Mouse (Mus musculus) forebrain, embryonic 13.5 days (tissue): ENCODE measurements around the gene Slc2a6. TPM values are rescaled to one million over a fixed set of nuclear protein-coding genes. Genes with fewer than 3 reads are reported as not detected.

ENCODE experiments used
- ATAC-seq: fragments of 200-750 bp; cut with Nextera tagmentation; 2 replicates; pipeline ENCODE4 v1.8.0; 2017
- H3K27ac ChIP-seq: fragments of 300-500 bp; sonication (generic); 2 replicates; pipeline ENCODE4 v1.5.1; 2015; ENCODE audit warnings: inconsistent platforms, mild to moderate bottlenecking, moderate library complexity
- H3K27me3 ChIP-seq: fragments of 300-500 bp; sonication (generic); 2 replicates; pipeline ENCODE4 v1.6.1; 2015; ENCODE audit warnings: mild to moderate bottlenecking, inconsistent platforms
- H3K36me3 ChIP-seq: fragments of 300-500 bp; sonication (generic); 2 replicates; pipeline ENCODE4 v1.6.1; 2015; ENCODE audit warnings: mild to moderate bottlenecking, inconsistent platforms; ENCODE audit not compliant: poor library complexity, severe bottlenecking
- H3K4me1 ChIP-seq: fragments of 300-500 bp; sonication (generic); 2 replicates; pipeline ENCODE4 v1.6.1; 2015; ENCODE audit warnings: inconsistent platforms
- H3K4me2 ChIP-seq: fragments of 300-500 bp; sonication (generic); 2 replicates; pipeline ENCODE4 v1.6.1; 2015; ENCODE audit warnings: inconsistent platforms, mild to moderate bottlenecking, moderate library complexity
- H3K4me3 ChIP-seq: fragments of 300-500 bp; sonication (generic); 2 replicates; pipeline ENCODE4 v1.5.1; 2015; ENCODE audit warnings: mild to moderate bottlenecking, inconsistent platforms
- H3K9ac ChIP-seq: fragments of 300-500 bp; sonication (generic); 2 replicates; pipeline ENCODE4 v1.6.1; 2015; ENCODE audit warnings: mild to moderate bottlenecking, inconsistent platforms
- H3K9me3 ChIP-seq: fragments of 300-500 bp; sonication (generic); replicated peaks from 2 replicates; pipeline ENCODE4 v1.6.1; 2016; ENCODE audit warnings: inconsistent platforms
- WGBS: fragments of 180-500 bp; shearing (Covaris S2); methylation state at CpG from one replicate; pipeline ENCODE4 v1.1.7; 2015; 5-methylcytosine and 5-hydroxymethylcytosine counted together
- polyA plus RNA-seq: library from polyadenylated mRNA; unstranded; fragments of >200 nt; fragmentation: Nextera tagmentation; extraction: Ambion mirVana; gene quantifications from 2 replicates; pipeline ENCODE4 v1.2.1, GENCODE M21; 2015

The Slc2a6 gene
- polyA plus RNA-seq, 1 experiment from 2014 or later: 2.0 TPM

DNA sequence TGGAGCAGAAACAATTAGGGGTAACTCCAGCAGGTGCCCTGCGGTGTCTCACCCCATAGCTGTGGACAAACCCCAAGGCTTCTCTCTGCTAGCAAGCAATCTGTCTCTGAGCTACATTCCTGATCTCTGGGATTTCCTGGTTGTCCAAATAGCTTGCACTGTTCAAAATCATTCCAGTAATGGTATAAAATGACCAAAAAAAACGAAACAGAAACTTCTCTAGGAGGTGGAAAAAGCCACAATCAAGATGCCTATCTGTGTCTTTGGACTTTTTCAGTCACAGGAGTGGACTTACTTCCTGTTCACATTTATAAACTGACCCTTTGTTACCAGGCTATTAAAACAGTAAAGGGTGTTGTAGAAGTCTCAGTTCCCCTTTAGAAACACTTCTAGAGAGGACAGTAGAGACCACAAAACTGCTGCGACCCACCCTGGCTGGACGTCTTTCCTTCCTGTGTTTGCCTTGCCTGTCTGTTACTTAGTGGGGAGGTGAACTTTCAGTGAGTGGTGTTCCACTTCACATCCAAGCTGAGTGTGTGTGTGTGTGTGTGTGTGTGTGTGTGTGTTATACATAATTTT, 728 bp upstream of the Slc2a6 start:
- ATAC-seq: peak; percentile 5; the same call in 1 of the 2 replicates
- peaks cover 16% of the 10 kb centered on the region for H3K4me1 ChIP-seq
- H3K27me3 ChIP-seq: peaks cover 22% of the 10 kb centered on the region
- H3K27ac ChIP-seq: no peak overlapping the region
- no peak overlapping the region for H3K9ac ChIP-seq
- WGBS: 79% methylated on average over 4 of the region's 4 CpGs
- H3K4me2 ChIP-seq: peak overlapping the region; percentile 67
- peak overlapping the region; percentile 37; the same call in 1 of the 2 replicates for H3K4me3 ChIP-seq
- no peaks in the 10 kb centered on the region for H3K9me3 ChIP-seq
- H3K36me3 ChIP-seq: no peaks in the 10 kb centered on the region

DNA sequence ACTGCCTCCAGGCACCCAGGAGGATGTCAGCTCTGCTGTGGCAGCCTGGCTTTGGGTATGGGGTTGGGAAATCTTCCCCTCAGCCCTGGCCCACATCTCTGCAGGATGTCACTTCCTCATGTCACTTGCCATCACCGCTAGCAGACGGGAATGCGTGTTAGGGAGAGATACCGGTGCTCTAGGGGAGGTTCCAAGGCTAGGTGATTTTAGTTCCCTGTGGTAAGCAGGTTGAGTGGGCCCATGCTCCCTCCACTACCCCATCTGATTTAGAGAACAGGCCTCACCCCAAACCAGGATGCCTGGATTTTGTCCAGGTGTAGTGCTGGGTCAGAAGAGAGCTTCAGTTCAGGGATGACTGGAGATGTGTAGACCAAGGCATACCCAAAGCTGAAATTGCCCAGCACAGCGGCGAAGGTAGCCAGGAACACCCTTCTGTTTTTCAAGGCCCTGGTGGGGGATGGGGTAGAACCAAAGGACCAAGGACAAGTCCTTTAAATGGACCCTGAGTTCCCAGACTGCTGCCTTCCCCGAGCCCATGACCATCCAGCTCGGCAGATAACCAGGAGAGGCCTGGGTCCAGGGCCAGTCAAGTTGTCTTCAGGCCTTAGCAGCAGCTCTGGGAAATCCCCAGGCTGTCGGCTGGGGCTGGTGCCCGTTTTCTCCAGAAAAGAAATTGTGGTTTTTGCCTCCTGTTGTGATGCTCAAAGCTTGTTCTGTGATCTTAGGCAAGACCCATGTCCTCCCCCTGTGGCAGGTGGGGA, 761 bp downstream of the Slc2a6 start:
- H3K4me3 ChIP-seq: peak overlapping the region; percentile 37
- peaks cover 16% of the 10 kb centered on the region for H3K4me1 ChIP-seq
- H3K9ac ChIP-seq: peak overlapping the region; percentile 55
- ATAC-seq: no peak
- WGBS: 69% methylated on average over 10 of the region's 10 CpGs
- H3K4me2 ChIP-seq: peak overlapping the region; percentile 67
- H3K27me3 ChIP-seq: peaks cover 22% of the 10 kb centered on the region
- no peak overlapping the region for H3K27ac ChIP-seq
- 0 out of 2 replicates have a peak, but pooled peaks cover under 1% of the 10 kb centered on the region for H3K36me3 ChIP-seq
- H3K9me3 ChIP-seq: no peaks in the 10 kb centered on the region

DNA sequence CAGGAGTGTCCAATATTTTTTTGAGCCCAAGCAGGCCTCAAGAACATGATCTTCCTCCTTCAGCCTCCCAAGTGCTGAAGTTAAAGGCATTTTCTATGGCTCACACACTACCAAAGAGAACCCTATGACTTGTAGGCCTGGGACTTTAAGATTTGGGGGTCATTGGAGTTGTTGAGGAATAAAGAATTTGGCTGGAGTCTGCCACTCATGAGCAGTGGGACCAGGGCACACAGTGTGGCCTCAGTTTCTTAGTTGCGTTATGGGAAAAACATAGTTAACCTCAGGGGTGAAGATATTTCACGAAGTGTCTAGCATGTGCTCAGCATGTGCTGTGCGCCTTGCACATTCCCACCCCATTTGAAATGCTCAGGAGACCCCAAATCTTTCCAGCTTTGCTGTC, 1.5 kb downstream of the Slc2a6 start:
- H3K4me1 ChIP-seq: peaks cover 16% of the 10 kb centered on the region
- H3K36me3 ChIP-seq: 0 out of 2 replicates have a peak, but pooled peaks cover 8% of the 10 kb centered on the region
- no peak overlapping the region for H3K27ac ChIP-seq
- H3K9me3 ChIP-seq: no peaks in the 10 kb centered on the region
- H3K27me3 ChIP-seq: peaks cover 22% of the 10 kb centered on the region
- 98% methylated on average over 3 of the region's 3 CpGs for WGBS
- no peak overlapping the region for H3K9ac ChIP-seq
- no peak for ATAC-seq
- H3K4me2 ChIP-seq: no peak overlapping the region
- H3K4me3 ChIP-seq: no peak overlapping the region

DNA sequence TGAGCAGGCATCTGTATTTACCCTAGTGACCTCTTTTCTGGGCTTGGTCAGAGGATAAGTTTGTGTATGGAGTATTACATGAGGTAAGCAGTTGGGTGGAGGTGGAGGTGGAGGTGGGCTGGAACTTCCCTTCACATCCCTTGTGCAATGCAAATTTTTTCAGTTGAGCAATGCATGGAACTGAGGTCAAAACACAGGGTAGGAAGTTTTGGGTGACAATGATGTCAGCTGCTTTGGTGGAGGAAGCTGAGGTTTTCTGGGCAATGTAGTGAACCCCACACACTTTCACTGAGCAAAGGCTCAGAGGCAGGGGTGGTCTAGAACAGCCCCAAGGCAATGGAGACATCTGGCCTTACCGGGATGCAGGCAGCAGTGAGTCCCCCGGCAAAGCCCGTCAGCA, 2.3 kb downstream of the Slc2a6 start:
- ATAC-seq: no peak
- H3K9ac ChIP-seq: no peak overlapping the region
- peaks cover 20% of the 10 kb centered on the region for H3K27me3 ChIP-seq
- 89% methylated on average over 3 of the region's 3 CpGs for WGBS
- no peak overlapping the region for H3K4me2 ChIP-seq
- H3K27ac ChIP-seq: no peak overlapping the region
- no peaks in the 10 kb centered on the region for H3K9me3 ChIP-seq
- 0 out of 2 replicates have a peak, but pooled peaks cover 9% of the 10 kb centered on the region for H3K36me3 ChIP-seq
- H3K4me3 ChIP-seq: no peak overlapping the region
- peaks cover 16% of the 10 kb centered on the region for H3K4me1 ChIP-seq

DNA sequence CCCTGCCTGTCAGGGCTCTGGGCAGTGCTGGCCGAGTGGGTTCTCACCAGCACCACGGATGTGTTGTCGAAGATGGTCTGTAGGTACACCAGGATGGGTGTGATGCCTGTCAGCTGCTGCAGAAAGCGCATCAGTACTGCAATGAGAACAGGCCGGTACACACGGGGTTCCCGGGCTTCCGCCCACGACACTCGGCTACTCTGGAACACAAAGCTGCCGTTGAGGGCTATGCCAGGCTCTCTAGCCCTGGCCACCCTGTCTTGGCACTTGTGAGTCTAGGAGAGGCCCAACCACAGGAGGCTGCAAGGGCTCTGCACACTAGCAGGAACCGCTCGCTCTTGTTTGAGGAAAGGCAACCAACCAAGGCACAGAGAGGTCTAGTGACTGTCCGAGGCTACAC, 3.7 kb downstream of the Slc2a6 start:
- Histone ChIP-seq H3K4me2 (no peak overlapping the region), H3K36me3 (peaks cover 20% of the 10 kb centered on the region), H3K27me3 (peaks cover 10% of the 10 kb centered on the region), H3K9me3 (no peaks in the 10 kb centered on the region), H3K4me1 (peaks cover 16% of the 10 kb centered on the region), H3K4me3 (no peak overlapping the region), H3K9ac (no peak overlapping the region), H3K27ac (no peak overlapping the region)
- no peak for ATAC-seq
- WGBS: 88% methylated on average over 14 of the region's 14 CpGs

DNA sequence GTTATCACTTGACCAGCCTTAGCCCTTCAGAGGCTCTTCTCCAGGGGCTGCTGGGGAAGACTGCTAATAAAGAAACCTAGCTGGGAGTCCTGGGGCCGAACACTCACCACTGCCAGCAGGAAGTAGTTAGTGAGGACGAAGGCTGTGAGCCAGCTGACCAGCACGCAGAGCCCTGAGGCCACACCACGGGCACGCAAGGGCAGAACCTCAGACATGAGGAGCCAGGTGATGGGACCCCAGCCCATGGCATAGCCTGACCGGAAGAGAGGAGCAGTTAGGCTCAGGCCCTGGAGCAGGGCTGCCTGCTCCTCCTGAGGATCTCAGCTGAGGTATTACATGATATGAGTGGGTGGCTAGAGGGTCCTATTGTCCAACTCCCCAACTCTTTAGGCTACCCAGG, 5.2 kb downstream of the Slc2a6 start:
- Histone ChIP-seq H3K27me3 (peaks cover 5% of the 10 kb centered on the region; the same call in 1 of the 2 replicates), H3K27ac (no peak overlapping the region), H3K9me3 (no peaks in the 10 kb centered on the region), H3K9ac (no peak overlapping the region), H3K4me1 (peaks cover 10% of the 10 kb centered on the region), H3K4me2 (no peak overlapping the region), H3K4me3 (no peak overlapping the region), H3K36me3 (peaks cover 35% of the 10 kb centered on the region)
- ATAC-seq: no peak
- WGBS: 82% methylated on average over 6 of the region's 6 CpGs

DNA sequence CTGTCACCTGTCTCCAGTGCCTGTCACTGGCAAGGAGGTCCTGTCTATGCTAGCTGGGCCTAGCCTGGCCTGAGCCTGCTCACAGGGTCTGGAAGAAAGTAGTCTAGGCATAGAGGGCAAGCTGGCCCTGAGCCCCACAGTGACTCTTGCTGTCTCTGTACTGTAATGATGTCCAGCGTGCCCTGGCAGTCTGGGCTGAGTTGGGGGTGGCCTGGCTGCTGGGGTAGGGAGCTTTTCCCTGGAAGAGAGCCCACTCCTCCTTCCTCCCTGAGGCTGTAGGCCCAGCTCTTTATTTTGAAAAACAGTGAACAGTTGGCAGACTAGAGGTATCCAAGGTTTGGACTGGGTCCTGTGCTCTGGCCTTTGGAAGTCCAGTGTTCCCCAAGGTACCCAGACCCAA, 6.7 kb downstream of the Slc2a6 start:
- Histone ChIP-seq H3K4me1 (no peaks in the 10 kb centered on the region), H3K9ac (no peak overlapping the region), H3K36me3 (peaks cover 51% of the 10 kb centered on the region), H3K9me3 (no peaks in the 10 kb centered on the region), H3K4me3 (no peak overlapping the region), H3K27ac (no peak overlapping the region), H3K27me3 (no peaks in the 10 kb centered on the region), H3K4me2 (no peak overlapping the region)
- 74% methylated on average over 1 of the region's 1 CpGs for WGBS
- ATAC-seq: no peak

DNA sequence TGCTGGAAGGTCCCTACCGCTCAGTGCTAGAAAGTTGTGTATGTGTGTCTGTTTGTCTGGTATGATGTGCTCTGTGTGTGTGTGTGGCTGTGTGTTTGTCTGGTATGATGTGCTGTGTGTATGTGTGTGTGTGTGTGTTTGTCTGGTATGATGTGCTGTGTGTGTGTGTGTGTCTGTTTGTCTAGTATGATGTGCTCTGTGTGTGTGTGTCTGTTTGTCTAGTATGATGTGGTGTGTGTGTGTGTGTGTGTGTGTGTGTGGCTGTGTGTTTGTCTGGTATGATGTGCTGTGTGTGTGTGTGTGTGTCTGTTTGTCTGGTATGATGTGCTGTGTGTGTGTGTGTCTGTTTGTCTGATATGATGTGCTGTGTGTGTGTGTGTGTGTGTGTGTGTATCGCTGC, 8.3 kb downstream of the Slc2a6 start:
- Histone ChIP-seq H3K4me1 (no peaks in the 10 kb centered on the region), H3K27ac (no peak overlapping the region), H3K36me3 (peaks cover 66% of the 10 kb centered on the region), H3K4me3 (no peak overlapping the region), H3K27me3 (no peaks in the 10 kb centered on the region), H3K9me3 (no peaks in the 10 kb centered on the region), H3K4me2 (no peak overlapping the region), H3K9ac (no peak overlapping the region)
- WGBS: 96% methylated on average over 2 of the region's 2 CpGs
- no peak for ATAC-seq

DNA sequence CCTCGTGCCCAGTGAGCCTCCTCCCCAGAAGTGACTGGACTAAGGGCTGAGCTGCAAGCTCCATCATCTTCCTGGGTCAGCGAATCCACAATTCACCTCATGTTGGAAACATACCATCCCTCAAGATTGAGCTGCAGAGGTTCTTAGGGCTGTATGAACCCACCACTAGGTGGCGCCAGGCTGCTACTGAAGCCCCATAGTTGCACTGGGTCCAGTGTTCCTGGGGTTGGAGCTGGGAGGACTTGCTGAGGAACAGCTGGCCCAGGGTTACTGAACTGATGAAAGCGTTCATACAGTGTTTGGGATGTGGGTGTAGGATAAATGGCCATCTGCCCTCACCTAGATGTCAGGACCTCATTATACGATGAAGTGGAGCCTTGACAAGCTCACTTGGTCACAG, 10.0 kb downstream of the Slc2a6 start:
- H3K9ac ChIP-seq: no peak overlapping the region
- no peaks in the 10 kb centered on the region for H3K27me3 ChIP-seq
- H3K27ac ChIP-seq: no peak overlapping the region
- no peak overlapping the region for H3K4me3 ChIP-seq
- H3K36me3 ChIP-seq: peaks cover 80% of the 10 kb centered on the region
- ATAC-seq: peak; percentile 52; the same call in 1 of the 2 replicates
- no peaks in the 10 kb centered on the region for H3K9me3 ChIP-seq
- WGBS: 59% methylated on average over 5 of the region's 5 CpGs
- H3K4me1 ChIP-seq: no peaks in the 10 kb centered on the region
- no peak overlapping the region for H3K4me2 ChIP-seq

DNA sequence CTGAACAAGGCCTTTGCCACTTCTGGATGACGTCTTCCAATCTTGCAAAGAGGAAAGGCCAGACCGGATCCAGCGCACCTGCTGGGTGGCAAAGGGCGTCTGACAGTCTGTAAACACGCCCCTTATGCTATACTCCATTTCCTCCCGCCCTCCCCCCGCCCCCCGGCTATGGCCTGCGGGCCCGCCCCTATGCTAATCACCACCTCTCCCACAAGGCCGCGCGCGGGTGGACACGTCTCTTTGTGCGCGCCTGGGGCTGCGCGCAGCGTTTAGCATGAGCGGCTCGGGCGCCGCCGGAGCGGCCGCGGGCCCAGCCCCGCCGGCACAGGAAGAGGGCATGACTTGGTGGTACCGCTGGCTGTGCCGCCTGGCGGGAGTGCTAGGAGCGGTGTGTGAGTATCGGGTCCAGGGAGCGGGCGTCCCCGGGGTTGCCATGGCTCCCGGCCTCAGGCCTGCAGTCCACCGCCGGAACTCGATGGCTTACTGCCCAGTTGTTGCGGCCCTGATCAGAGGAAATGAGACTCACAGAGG, 18.0 kb downstream of the Slc2a6 start, which contains the start of gene Cacfd1:
Gene Cacfd1 (plus strand): TSS at position 213 of the 531 bp plus-strand sequence.
- peak; percentile 96 for ATAC-seq
- peak within 1 kb of the TSS; percentile 78 for H3K4me2 ChIP-seq
- H3K9me3 ChIP-seq: no peaks in the 10 kb centered on the region
- H3K4me3 ChIP-seq: peak within 1 kb of the TSS; percentile 80
- peak within 1 kb of the TSS; percentile 73 for H3K27ac ChIP-seq
- peaks cover 16% of the 10 kb centered on the region for H3K36me3 ChIP-seq
- H3K9ac ChIP-seq: peak within 1 kb of the TSS; percentile 87
- no peaks in the 10 kb centered on the region for H3K27me3 ChIP-seq
- under 1% methylated on average over 42 of the region's 43 CpGs for WGBS
- H3K4me1 ChIP-seq: peaks cover 23% of the 10 kb centered on the region

DNA sequence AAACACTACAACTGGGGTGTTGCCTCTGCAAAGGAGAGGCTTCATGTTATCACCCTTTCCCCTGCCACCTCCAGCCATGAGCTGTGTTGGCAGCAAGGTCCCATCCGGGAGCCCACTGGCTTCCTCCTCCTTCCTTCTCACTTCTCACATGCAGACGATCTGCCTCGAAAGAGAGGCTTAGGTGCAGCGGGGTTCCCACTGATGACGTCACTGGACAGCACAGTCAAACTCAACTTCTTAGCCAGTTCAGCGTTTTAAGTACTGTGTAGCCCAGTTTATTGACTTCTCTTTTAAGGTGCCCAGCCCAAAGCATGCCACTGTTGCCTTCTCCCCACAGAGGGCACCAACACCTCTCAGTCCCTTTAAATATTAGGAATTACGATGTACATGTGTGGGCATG, 20.1 kb downstream of the Slc2a6 start:
- Histone ChIP-seq H3K4me2 (no peak overlapping the region), H3K27me3 (no peaks in the 10 kb centered on the region), H3K4me1 (peaks cover 23% of the 10 kb centered on the region), H3K9ac (no peak overlapping the region), H3K4me3 (no peak overlapping the region), H3K27ac (no peak overlapping the region), H3K36me3 (no peaks in the 10 kb centered on the region), H3K9me3 (no peaks in the 10 kb centered on the region)
- ATAC-seq: no peak
- 79% methylated on average over 7 of the region's 7 CpGs for WGBS

DNA sequence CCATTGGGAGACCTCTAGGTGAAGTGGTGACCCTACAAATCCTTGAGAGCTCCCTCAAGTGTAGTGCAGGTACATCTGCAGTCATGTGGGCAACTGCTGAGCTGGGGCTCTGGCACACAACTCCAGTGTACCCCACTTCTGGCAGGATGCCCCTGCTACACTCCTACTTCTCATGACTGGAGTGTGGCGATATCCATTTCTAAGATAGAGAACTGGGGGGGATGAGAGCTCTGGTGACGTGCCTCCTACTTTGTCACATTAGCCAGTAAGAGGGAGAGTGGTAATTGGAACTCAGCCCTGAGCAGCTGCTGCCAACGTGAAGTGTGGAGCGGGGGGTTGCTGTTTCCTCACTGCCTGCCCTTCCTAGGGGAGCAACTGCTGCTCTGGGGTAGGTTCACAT, 21.5 kb downstream of the Slc2a6 start:
- Histone ChIP-seq H3K36me3 (no peaks in the 10 kb centered on the region), H3K4me3 (no peak overlapping the region), H3K4me2 (no peak overlapping the region), H3K4me1 (peaks cover 15% of the 10 kb centered on the region), H3K9ac (no peak overlapping the region), H3K27me3 (no peaks in the 10 kb centered on the region), H3K27ac (no peak overlapping the region), H3K9me3 (no peaks in the 10 kb centered on the region)
- 65% methylated on average over 4 of the region's 4 CpGs for WGBS
- no peak for ATAC-seq
